Mouse (Mus musculus) thymus, adult 2 months (tissue): ENCODE data around the gene Adipor2. TPM values are rescaled to one million over a fixed set of nuclear protein-coding genes. Genes with fewer than 3 reads are reported as not detected.

ENCODE experiments used
- DNase-seq: peaks from one replicate; pipeline ENCODE4 v3.0.0; 2021
- H3K27ac ChIP-seq: fragments of 200-500 bp; 2 replicates; pipeline ENCODE4 v1.5.1; 2012; ENCODE audit warnings: low read length, control low read depth; ENCODE audit not compliant: control insufficient read depth, insufficient read depth
- H3K27me3 ChIP-seq: fragments of 200-500 bp; 2 replicates; pipeline ENCODE4 v1.6.1; 2012; ENCODE audit warnings: mild to moderate bottlenecking, low read length, moderate library complexity, mixed read lengths; ENCODE audit not compliant: control insufficient read depth, insufficient read depth
- H3K36me3 ChIP-seq: fragments of 200-500 bp; 2 replicates; pipeline ENCODE4 v1.6.1; 2012; ENCODE audit warnings: mild to moderate bottlenecking, low read length, moderate library complexity; ENCODE audit not compliant: control insufficient read depth, insufficient read depth
- H3K4me1 ChIP-seq: fragments of 200-500 bp; replicated peaks from 2 replicates; pipeline ENCODE4 v1.6.1; 2012; ENCODE audit warnings: low read length; ENCODE audit not compliant: control insufficient read depth, insufficient read depth
- H3K4me3 ChIP-seq: fragments of 200-500 bp; 2 replicates; pipeline ENCODE4 v1.5.1; 2012; ENCODE audit warnings: mild to moderate bottlenecking, low read length, control low read depth, moderate library complexity; ENCODE audit not compliant: control insufficient read depth, insufficient read depth
- CTCF ChIP-seq: fragments of 200-500 bp; IDR thresholded peaks from 2 replicates; pipeline ENCODE4 v1.5.1; 2012; ENCODE audit warnings: mild to moderate bottlenecking, control low read depth, low read length, moderate library complexity, borderline replicate concordance; ENCODE audit not compliant: control insufficient read depth, poor library complexity, insufficient read depth; ENCODE audit errors: extremely low read depth
- POLR2A ChIP-seq: fragments of 200-500 bp; IDR thresholded peaks from 2 replicates; pipeline ENCODE4 v1.6.1; 2012; ENCODE audit warnings: mild to moderate bottlenecking, low read length, control low read depth, moderate library complexity; ENCODE audit not compliant: control insufficient read depth, poor library complexity, insufficient read depth; ENCODE audit errors: extremely low read depth
- WGBS: fragments of 180-500 bp; shearing (Covaris S2); methylation state at CpG from one replicate; pipeline ENCODE4 v1.1.7; 2018; 5-methylcytosine and 5-hydroxymethylcytosine counted together
- polyA plus RNA-seq: library from polyadenylated mRNA; depleted of rRNA; stranded (reverse); fragments of >200 nt; gene quantifications from 2 replicates; pipeline ENCODE4 v1.2.3, GENCODE M21; 2012

The Adipor2 gene
- polyA plus RNA-seq, 1 experiment, result 70.7 TPM

DNA sequence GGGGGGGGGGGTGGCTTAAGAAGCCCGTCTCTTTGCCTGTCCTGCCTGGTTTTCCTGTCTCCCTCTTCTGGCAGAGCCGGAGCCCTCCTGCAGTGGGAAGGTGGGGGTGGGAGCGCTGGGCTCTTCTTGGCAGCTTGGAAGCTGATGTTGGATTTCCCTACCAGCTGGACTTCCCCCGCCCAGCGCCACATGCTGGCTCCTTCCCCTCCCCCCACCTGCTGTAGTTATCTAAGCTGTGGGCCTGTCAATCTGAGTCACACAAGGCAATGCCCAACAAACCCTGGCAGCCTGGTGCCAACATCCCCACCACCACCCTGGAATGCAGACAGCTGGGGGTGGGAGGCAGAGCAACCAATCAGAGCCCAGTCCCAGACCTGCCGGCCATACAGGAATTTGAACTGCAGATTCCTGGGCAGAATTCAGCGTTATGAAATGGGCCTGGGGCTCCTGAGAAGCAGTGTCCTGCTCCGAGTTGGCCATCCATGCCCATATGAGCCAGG, 88.2 kb downstream of the Adipor2 start:
- Histone ChIP-seq H3K4me3 (no peak overlapping the region), H3K27ac (no peak overlapping the region), H3K4me1 (peaks cover 31% of the 10 kb centered on the region), H3K27me3 (no peaks in the 10 kb centered on the region), H3K36me3 (no peaks in the 10 kb centered on the region)
- DNase-seq, result no peak
- TF ChIP-seq POLR2A (no peak), CTCF (no peak)
- WGBS, result 32% methylated on average over 8 of the region's 8 CpGs

DNA sequence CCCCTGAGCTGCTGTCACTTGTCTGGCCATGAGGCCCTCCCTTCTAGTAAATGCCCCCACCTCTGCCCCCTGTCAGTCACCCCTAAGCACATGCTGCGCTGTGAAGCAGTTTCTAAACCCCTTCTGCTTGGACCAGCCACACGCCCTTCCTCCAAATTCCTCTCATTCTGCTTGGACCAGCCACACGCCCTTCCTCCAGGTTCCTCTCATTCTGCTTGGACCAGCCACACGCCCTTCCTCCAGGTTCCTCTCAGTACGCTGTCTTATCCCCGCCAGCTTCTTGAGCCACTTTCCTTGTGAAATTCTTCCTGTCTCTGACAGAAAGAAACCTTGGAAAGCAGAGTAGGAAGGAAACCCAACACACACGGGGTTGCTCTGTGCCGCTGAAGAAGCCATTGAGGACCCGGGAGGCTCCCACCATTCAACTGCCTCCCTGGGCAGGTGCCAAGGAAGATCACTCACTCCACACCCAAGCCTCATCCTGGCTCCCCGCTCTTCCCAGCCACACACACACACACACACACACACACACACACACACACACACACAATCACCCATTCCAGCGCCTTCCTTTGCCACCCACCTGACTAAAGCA, 88.9 kb downstream of the Adipor2 start:
- no peak for DNase-seq
- no peak overlapping the region for H3K27ac ChIP-seq
- no peak for TF ChIP-seq CTCF
- no peak for TF ChIP-seq POLR2A
- H3K4me3 ChIP-seq, result no peak overlapping the region
- H3K4me1 ChIP-seq, result peaks cover 28% of the 10 kb centered on the region
- H3K36me3 ChIP-seq, result no peaks in the 10 kb centered on the region
- H3K27me3 ChIP-seq, result no peaks in the 10 kb centered on the region
- 74% methylated on average over 11 of the region's 11 CpGs for WGBS

DNA sequence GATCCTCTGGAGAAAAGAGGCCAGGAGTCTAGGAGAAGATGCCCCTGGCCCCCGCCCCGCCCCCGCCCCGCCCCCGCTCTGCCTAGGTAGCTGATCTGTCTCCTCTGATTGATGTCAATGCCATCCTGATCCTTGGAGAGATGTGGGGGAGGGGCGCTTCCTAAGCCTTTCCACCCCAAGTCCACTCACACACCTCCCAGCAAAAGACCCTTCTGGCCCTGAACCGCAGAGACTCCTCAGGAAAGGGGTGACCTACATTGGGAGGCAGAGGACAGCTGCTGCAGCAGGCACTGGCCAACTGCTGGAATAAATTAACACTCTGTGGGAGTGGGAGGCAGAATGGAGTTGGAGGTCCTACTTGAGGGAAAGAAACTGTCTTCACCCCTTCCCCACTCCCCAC, 91.0 kb downstream of the Adipor2 start:
- 86% methylated on average over 7 of the region's 7 CpGs for WGBS
- Histone ChIP-seq H3K27me3 (no peaks in the 10 kb centered on the region), H3K4me3 (no peak overlapping the region), H3K36me3 (no peaks in the 10 kb centered on the region), H3K4me1 (peaks cover 15% of the 10 kb centered on the region), H3K27ac (no peak overlapping the region)
- no peak for TF ChIP-seq POLR2A
- no peak for TF ChIP-seq CTCF
- DNase-seq, result no peak

DNA sequence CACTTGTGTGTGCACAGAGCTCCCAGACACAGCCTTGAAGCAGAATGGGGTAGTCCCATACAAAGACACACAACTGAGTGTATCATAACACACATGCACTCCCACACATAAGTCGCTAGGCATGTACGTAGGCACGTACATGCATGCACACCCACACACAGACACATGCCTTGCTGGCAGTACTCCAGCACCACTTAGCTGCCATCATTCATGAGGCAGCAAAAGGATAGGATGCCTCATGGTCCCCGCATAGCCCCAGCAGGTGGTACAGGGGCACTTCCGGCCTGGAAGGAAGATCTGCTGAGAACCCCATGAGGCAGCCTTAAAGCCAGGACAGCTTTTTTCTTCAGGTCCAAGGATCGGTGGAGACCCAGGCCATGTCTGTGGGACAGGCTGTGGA, 91.5 kb downstream of the Adipor2 start:
- Histone ChIP-seq H3K27ac (no peak overlapping the region), H3K4me3 (no peak overlapping the region), H3K4me1 (peaks cover 12% of the 10 kb centered on the region), H3K36me3 (no peaks in the 10 kb centered on the region), H3K27me3 (no peaks in the 10 kb centered on the region)
- no peak for TF ChIP-seq POLR2A
- no peak for TF ChIP-seq CTCF
- 86% methylated on average over 6 of the region's 6 CpGs for WGBS
- no peak for DNase-seq

DNA sequence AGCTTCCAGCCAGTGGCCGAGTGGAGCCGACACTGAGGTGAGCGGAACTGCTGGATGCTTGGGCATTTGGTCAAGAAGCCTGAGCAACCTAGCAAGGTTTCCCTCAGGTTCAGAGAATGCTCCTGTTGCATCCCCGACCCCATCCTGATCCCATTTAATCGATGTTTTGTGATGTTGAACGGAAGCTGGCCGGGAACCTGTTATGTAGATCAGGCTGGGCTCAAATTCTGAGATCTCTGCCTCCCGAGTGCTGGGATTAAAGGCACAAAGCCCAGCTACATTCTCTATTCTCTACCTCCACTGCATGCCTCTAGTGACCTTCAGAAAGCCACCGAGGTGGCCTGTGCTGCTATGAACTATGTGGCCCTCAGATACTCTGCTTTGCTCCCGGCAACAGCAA, 92.7 kb downstream of the Adipor2 start:
- Histone ChIP-seq H3K4me3 (no peak overlapping the region), H3K4me1 (peaks cover 5% of the 10 kb centered on the region; the same call in 1 of the 2 replicates), H3K27ac (no peak overlapping the region), H3K27me3 (no peaks in the 10 kb centered on the region), H3K36me3 (no peaks in the 10 kb centered on the region)
- 85% methylated on average over 10 of the region's 10 CpGs for WGBS
- no peak for DNase-seq
- TF ChIP-seq CTCF (no peak), POLR2A (no peak)

DNA sequence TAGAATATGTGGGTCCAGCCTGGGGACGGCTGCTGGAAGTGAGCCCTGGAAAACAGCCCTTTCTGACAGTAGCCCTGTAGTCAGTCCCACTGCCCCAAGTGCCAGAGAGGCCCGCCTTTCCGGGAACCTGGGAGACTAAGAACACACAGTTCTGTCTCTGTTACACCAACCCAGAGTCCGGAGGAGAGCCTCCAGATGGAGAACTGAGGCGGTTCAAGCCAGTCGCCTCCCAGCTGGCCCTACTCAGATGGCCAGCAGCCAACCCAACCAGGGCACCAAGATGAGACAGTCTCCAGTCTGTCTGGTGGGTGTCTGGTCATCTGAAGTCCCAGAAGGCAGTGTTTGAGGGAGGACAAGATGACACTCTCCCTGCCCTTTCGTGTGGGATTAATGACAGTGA, 95.8 kb downstream of the Adipor2 start:
- WGBS, result 86% methylated on average over 7 of the region's 7 CpGs
- peaks cover 5% of the 10 kb centered on the region; the same call in 1 of the 2 replicates for H3K4me1 ChIP-seq
- H3K27me3 ChIP-seq, result no peaks in the 10 kb centered on the region
- H3K27ac ChIP-seq, result no peak overlapping the region
- no peak for DNase-seq
- H3K4me3 ChIP-seq, result no peak overlapping the region
- TF ChIP-seq CTCF (no peak), POLR2A (no peak)
- no peaks in the 10 kb centered on the region for H3K36me3 ChIP-seq

DNA sequence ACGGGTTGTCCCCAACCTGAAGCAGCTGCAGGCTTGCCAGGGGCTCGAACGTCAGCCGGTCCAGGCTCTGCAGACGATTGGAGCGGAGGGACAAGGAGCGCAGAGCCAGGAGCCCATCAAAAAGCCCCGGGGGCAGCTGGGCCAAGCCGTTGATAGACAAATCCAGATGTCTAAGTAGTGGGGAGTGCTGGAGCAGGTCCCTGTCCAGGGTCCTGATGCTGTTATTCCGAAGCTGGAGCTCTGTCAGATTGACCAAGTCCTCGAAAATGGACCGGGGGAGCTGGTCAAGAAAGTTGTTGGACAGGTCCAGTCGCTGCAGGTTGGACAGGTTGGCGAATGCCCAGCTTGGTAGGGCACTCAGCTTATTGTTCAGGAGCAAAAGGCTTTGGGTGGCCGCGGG, 97.0 kb downstream of the Adipor2 start:
- H3K36me3 ChIP-seq, result no peaks in the 10 kb centered on the region
- H3K4me3 ChIP-seq, result no peak overlapping the region
- H3K27me3 ChIP-seq, result no peaks in the 10 kb centered on the region
- DNase-seq, result no peak
- no peak for TF ChIP-seq POLR2A
- TF ChIP-seq CTCF, result no peak
- 63% methylated on average over 16 of the region's 16 CpGs for WGBS
- no peak overlapping the region for H3K27ac ChIP-seq
- no peaks in the 10 kb centered on the region for H3K4me1 ChIP-seq
